Mouse (Mus musculus) E14TG2a.4 (cell line): ENCODE results near the gene Tctn1.

Experiments
- H3K27me3 ChIP-seq: 2 replicates; pipeline ENCODE4 v1.6.1; 2014; ENCODE audit warnings: low read length, control low read depth; ENCODE audit not compliant: insufficient read depth
- H3K36me3 ChIP-seq: 2 replicates; pipeline ENCODE4 v1.6.1; 2014; ENCODE audit warnings: low read length, control low read depth; ENCODE audit not compliant: insufficient read depth
- H3K4me1 ChIP-seq: replicated peaks from 2 replicates; pipeline ENCODE4 v1.6.1; 2014; ENCODE audit warnings: low read depth, low read length, control low read depth
- H3K4me3 ChIP-seq: replicated peaks from 2 replicates; pipeline ENCODE4 v1.5.1; 2014; ENCODE audit warnings: mild to moderate bottlenecking, low read length
- H3K9me3 ChIP-seq: 2 replicates; pipeline ENCODE4 v1.6.1; 2014; ENCODE audit warnings: low read length, control low read depth
- CTCF ChIP-seq: conservative IDR thresholded peaks from 2 replicates; pipeline ENCODE4 v1.5.1; 2014; ENCODE audit warnings: low read length
- NANOG ChIP-seq: IDR thresholded peaks from 2 replicates; pipeline ENCODE4 v1.6.1; 2014; ENCODE audit warnings: borderline replicate concordance, low read length, mixed read lengths
- POU5F1 ChIP-seq: IDR thresholded peaks from 2 replicates; pipeline ENCODE4 v1.6.1; 2014; ENCODE audit warnings: low read length, borderline replicate concordance

Gene Tctn1

GRCm38 (mm10) chr5:122267136-122267535 lies 2.9 kb upstream of the Tctn1 start:
- Histone ChIP-seq H3K4me3 (no peak overlapping the region), H3K9me3 (no peaks in the 10 kb centered on the region), H3K4me1 (peaks cover 49% of the 10 kb centered on the region), H3K27me3 (no peaks in the 10 kb centered on the region), H3K36me3 (no peaks in the 10 kb centered on the region)
- TF ChIP-seq POU5F1 = no peak
- no peak for TF ChIP-seq CTCF

- H3K27me3 ChIP-seq = no peaks in the 10 kb centered on the region
Observed at GRCm38 (mm10) chr5:122265942-122266341, 1.7 kb upstream of the Tctn1 start.

GRCm38 (mm10) chr5:122265187-122265586 lies 927 bp upstream of the Tctn1 start:
- no peaks in the 10 kb centered on the region for H3K27me3 ChIP-seq
- H3K4me1 ChIP-seq = peaks cover 56% of the 10 kb centered on the region
- H3K9me3 ChIP-seq = no peaks in the 10 kb centered on the region
- H3K36me3 ChIP-seq = peaks cover 13% of the 10 kb centered on the region
- no peak overlapping the region for H3K4me3 ChIP-seq
- TF ChIP-seq CTCF (peak; percentile 30), NANOG (no peak)

More at GRCm38 (mm10) chr5:122265942-122266341, 1.7 kb upstream of the Tctn1 start:
- Histone ChIP-seq H3K4me1 (peaks cover 53% of the 10 kb centered on the region), H3K4me3 (no peak overlapping the region), H3K9me3 (no peaks in the 10 kb centered on the region), H3K36me3 (peaks cover 6% of the 10 kb centered on the region)
- TF ChIP-seq POU5F1 (no peak), NANOG (no peak), CTCF (no peak; the same call in 1 of the 2 replicates)

GRCm38 (mm10) chr5:122262104-122262503 lies 2.2 kb downstream of the Tctn1 start:
- H3K27me3 ChIP-seq = no peaks in the 10 kb centered on the region

GRCm38 (mm10) chr5:122258027-122258741 lies 6.1 kb downstream of the Tctn1 start:
- Histone ChIP-seq H3K36me3 (peaks cover 81% of the 10 kb centered on the region), H3K4me3 (no peak overlapping the region), H3K27me3 (no peaks in the 10 kb centered on the region), H3K4me1 (peaks cover 10% of the 10 kb centered on the region), H3K9me3 (no peaks in the 10 kb centered on the region)
- TF ChIP-seq CTCF = no peak
- no peak for TF ChIP-seq NANOG
- TF ChIP-seq POU5F1 = no peak

More at GRCm38 (mm10) chr5:122262104-122262503, 2.2 kb downstream of the Tctn1 start:
- Histone ChIP-seq H3K9me3 (no peaks in the 10 kb centered on the region), H3K36me3 (peaks cover 44% of the 10 kb centered on the region), H3K4me1 (peaks cover 33% of the 10 kb centered on the region), H3K4me3 (no peak overlapping the region)
- TF ChIP-seq CTCF = no peak
- no peak for TF ChIP-seq NANOG

- Histone ChIP-seq H3K4me1 (peaks cover 14% of the 10 kb centered on the region), H3K4me3 (no peak overlapping the region)
- no peak for TF ChIP-seq NANOG
- no peak for TF ChIP-seq CTCF
- TF ChIP-seq POU5F1 = no peak
Observed at GRCm38 (mm10) chr5:122251895-122252606, 12.2 kb downstream of the Tctn1 start.

GRCm38 (mm10) chr5:122249281-122249680 lies 15.0 kb downstream of the Tctn1 start:
- Histone ChIP-seq H3K9me3 (no peaks in the 10 kb centered on the region), H3K4me3 (no peak overlapping the region), H3K27me3 (no peaks in the 10 kb centered on the region), H3K4me1 (peaks cover 14% of the 10 kb centered on the region), H3K36me3 (peaks cover 68% of the 10 kb centered on the region)
- TF ChIP-seq POU5F1 (no peak), NANOG (no peak), CTCF (no peak)

More at GRCm38 (mm10) chr5:122251895-122252606, 12.2 kb downstream of the Tctn1 start:
- Histone ChIP-seq H3K9me3 (no peaks in the 10 kb centered on the region), H3K27me3 (no peaks in the 10 kb centered on the region), H3K36me3 (peaks cover 81% of the 10 kb centered on the region)

GRCm38 (mm10) chr5:122247934-122248333 lies 16.3 kb downstream of the Tctn1 start:
- H3K4me1 ChIP-seq = peaks cover 14% of the 10 kb centered on the region
- no peaks in the 10 kb centered on the region for H3K27me3 ChIP-seq
- H3K9me3 ChIP-seq = no peaks in the 10 kb centered on the region
- H3K36me3 ChIP-seq = peaks cover 59% of the 10 kb centered on the region
- H3K4me3 ChIP-seq = no peak overlapping the region
- TF ChIP-seq NANOG (no peak), CTCF (no peak), POU5F1 (no peak)
